Mouse (Mus musculus): ENCODE data around the gene Mphosph10.

Mphosph10 gene

DNA sequence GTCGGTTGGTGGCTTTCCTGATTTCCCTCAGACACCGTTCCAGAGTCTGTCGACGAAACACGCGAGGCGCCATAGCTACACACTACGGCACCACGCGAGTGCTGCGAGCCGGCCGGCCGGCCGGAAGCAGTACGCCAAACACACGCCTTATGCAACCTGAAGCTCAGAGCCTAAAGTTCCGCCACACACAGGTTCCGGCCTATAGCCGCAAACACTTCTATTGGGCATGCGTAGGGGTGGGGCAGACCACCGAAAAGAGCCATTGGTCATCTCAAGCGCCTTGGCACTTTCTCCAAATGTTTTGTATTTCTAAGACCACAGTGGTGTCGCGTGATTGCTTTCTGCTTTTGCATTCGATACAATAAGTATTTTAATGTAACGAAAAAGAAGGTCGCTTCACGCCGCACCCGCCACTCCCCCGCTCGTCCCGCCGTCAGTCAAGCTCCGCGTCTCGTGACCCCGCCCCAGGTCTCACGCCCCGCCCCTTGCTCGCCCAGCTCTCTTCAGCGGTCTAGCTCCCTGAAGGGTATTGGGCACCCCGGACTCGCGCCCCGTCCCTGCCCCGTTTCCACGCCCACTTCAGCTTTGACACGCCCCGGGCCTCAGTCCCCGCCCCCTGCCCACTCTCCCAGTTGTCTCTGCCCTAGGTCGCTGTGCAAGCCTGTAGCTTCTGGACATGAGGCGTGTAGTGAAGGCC lies at the start of gene Mphosph10, which contains the start of gene Mcee:
Gene Mphosph10, minus strand, starts transcription at position 147 of the 697 bp plus-strand sequence.
Gene Mcee, plus strand, starts transcription at position 486 of the 697 bp plus-strand sequence.
- DNase-seq (ENCODE audit: low spot score): peak; percentile 80

- no peak for DNase-seq (ENCODE audit: low spot score)
Measured at GRCm38 (mm10) chr7:64440519-64440918, 48.5 kb upstream of the Mphosph10 start.

GRCm38 (mm10) chr7:64439595-64440518 lies 47.8 kb upstream of the Mphosph10 start:
- no peak for DNase-seq (ENCODE audit: low spot score)

DNA sequence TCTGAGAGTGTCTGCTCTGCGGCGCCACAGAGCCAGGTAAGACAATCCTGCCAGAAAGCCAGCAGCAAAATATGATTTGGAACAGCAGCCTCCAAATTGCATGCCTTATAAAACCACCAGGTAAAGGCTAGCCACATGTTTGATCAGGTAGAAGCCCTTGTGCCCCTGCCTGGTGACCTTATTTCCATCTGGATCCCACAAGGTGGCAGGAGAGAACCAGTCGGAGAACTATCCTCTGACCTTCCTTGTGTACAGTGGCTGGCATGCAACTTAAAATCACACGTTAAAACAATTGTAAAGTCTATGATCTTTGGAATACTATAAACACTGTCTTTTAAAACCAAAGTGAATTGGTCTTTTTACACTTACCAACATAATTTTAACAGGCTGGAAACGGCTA lies 32.8 kb upstream of the Mphosph10 start:
- DNase-seq (ENCODE audit: low spot score): no peak

DNA sequence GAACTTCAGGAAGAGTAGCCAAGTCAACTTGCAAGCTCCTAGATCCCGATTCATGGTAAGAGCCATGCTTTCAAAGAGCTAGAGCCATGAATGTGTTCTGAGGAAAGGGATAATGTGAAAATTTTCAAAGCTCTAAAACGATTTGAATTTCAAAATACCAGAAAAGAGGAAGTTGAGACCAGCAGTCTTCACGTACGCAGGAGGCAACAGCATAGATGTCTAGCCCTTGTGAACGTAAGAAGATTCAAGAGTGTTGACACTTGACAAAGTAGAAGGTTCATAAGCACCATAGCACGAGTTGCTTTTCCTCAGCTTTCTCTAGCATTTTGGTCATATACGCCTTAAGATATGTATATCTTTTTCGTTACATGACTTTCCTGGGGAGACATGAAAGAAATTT lies 11.9 kb upstream of the Mphosph10 start:
- DNase-seq (ENCODE audit: low spot score): no peak

DNA sequence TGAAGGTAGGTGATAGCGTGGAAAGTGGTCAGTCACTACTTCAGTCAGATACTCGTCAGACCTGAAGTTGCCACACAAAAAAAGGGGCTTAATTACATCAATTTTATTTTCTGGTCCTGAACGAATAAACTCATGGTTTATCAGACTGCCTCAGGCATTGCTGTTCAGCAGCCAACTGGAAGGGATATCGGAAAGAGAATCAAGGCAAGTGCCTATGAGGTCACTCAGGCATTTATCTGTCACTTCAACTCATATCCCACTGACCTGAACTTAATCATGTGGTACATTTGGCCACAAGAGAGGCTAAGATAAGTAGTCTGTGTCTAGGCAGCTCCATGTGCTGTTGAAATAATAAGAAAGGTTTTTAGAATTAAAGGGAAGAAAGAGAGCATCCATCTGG lies 10.4 kb upstream of the Mphosph10 start:
- DNase-seq (ENCODE audit: low spot score): no peak

GRCm38 (mm10) chr7:64400725-64401124 lies 8.7 kb upstream of the Mphosph10 start:
- DNase-seq (ENCODE audit: low spot score): no peak

DNA sequence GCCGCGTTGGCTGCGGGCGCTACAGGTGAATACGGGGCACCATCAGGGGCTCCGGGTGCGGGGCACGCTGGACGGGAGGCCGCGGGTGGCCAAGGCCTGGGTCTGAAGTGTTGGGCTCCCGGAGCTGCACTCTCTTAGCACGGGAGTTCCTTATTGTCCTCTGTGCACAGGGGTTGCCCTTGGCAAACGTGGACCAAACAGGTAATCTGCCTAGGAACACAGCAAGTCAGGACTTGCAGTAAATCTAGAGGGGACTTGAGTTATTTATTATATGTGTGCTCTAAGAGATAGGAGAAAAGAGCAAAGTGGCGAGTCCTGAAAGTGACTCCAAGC lies 717 bp upstream of the Mphosph10 start:
- no peak for DNase-seq (ENCODE audit: low spot score)

DNA sequence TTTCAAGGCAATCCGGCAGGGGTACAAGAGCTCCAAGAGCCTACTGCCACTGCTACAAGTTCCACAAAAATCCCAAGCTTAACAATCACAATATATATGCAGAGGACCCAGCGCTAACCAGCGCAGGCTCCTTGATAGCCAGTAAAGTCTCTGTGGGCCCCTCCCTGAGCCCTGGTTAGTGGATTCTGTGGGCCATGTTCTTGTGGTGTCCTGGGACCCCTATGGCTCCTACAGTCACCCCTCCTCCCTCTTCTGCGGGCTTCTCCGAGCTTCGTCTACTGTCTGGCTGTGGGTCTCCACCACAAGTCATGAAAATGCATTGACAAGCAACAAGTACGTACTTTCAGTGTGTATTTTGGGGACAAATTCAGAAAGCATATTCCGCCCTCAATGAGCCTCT lies 589 bp downstream of the Mphosph10 start:
- DNase-seq (ENCODE audit: low spot score): no peak

- peak; percentile 64 for DNase-seq (ENCODE audit: low spot score)
Measured at GRCm38 (mm10) chr7:64373830-64374562, 18.1 kb downstream of the Mphosph10 start, which contains the start of gene Fan1. Gene Fan1, minus strand, starts transcription at chr7:64374095.

GRCm38 (mm10) chr7:64373147-64373829 lies 18.8 kb downstream of the Mphosph10 start:
- DNase-seq (ENCODE audit: low spot score): no peak

- no peak for DNase-seq (ENCODE audit: low spot score)
Measured at GRCm38 (mm10) chr7:64371940-64372878, 19.9 kb downstream of the Mphosph10 start.

DNA sequence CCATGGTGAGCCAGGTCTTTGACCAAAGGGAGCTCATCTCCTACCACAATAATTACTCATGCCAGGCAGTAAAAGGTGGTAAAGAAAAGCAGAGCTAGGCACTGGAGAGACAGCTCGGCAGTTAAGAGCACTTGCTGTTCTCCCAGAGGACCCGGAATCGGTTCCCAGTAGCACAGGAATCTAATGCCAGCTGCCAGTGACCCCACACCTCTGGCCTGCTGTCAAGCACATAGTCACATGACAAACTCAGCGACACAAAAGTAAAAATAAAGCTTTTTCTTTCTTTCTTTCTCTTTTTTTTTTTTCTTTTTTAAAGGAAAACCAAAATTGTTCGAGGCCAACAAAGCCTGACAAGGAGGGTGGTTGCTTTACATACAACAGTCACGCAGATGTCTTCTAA lies 22.2 kb downstream of the Mphosph10 start:
- no peak for DNase-seq (ENCODE audit: low spot score)

GRCm38 (mm10) chr7:64365863-64366262 lies 26.2 kb downstream of the Mphosph10 start:
- DNase-seq (ENCODE audit: low spot score): no peak

DNA sequence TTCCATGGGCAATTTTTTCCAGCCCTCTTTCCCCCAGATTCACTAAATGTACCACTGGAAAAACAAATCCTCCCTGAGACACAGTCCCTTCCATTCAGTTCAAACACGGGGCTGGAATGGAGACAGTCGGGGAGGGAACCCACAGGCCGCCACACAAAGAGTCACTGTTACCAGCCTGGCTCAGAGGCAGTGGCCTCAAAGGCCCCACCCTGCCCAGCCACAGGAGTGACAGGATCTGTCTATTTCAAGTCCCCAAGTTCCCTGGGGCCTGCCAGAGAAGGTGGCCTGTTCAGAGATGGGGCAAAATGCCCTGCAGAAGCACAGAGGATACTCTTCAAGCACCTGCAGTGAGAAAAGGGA lies 31.5 kb downstream of the Mphosph10 start:
- DNase-seq (ENCODE audit: low spot score): peak; percentile 27

GRCm38 (mm10) chr7:64359943-64360585 lies 32.0 kb downstream of the Mphosph10 start:
- DNase-seq (ENCODE audit: low spot score): no peak

GRCm38 (mm10) chr7:64358666-64359065 lies 33.4 kb downstream of the Mphosph10 start:
- no peak for DNase-seq (ENCODE audit: low spot score)

DNA sequence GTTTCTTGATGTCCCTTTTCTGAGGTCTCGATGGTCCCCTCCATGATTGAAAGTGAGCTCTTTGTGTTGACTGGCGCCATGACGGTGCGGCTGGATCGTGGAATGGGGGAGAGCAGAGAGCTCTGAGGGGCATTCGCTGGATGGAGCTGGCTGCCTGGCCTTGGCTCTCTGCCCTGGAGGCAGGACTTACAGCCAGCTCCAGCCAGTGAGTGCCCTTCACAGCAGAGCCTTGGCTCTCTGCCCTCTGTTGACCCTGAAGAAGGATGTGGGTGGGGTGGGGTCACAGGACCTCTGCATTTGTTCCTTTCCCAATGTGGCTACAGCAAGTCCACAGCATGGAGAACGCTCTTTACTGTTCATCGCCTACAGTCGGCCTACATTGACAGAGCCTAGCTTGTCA lies 34.7 kb downstream of the Mphosph10 start:
- DNase-seq (ENCODE audit: low spot score): peak; percentile 38

DNA sequence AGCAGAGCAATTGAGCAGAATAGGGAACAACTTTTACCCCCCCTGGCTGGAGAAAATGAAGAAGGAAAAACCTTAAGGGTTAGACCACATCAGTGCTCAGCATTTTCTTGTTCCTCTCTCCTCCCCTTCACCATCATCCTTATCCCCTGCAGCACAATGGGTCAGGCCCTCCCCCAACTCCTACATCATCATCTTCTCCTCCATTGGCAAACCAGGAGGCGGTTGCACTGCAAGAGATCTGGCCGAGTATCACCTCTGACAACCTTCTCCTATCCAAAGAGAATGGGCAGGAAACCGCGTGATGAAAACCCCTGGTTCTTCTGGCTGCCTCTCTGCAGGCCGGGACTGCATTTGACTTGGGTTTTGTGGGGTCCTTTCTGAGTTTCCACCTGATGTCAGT lies 35.4 kb downstream of the Mphosph10 start:
- DNase-seq (ENCODE audit: low spot score): no peak

- no peak for DNase-seq (ENCODE audit: low spot score)
Measured at GRCm38 (mm10) chr7:64354206-64354605, 37.9 kb downstream of the Mphosph10 start.

Data from layer of hippocampus, adult 9-10 months (tissue).